Mouse (Mus musculus) liver, adult 2 months (tissue): ENCODE measurements at regions not wholly inside any gene's neighbourhood (a gene's known extent, or its start where the extent isn't known, plus 50 kb on each side); places are given as distances from the start of the nearest gene placed in this dataset.
A peak's percentile ranks its signal among the peaks of the same experiment; 100 is the strongest.
"Not testable (repeated sequence)": the region's sequence is repeated elsewhere in the genome, so short reads cannot be mapped to it uniquely, and the experiment has no call there.

ENCODE experiments used
- DNase-seq: peaks from one replicate; pipeline ENCODE4 v3.0.0-alpha.2; 2011; ENCODE audit warnings: low read depth, low spot score; ENCODE audit errors: extremely low read depth
- H3K27ac ChIP-seq: fragments of 200-500 bp; replicated peaks from 2 replicates; pipeline ENCODE4 v1.5.1; 2012; ENCODE audit warnings: low read depth, mild to moderate bottlenecking, control low read depth, inconsistent platforms, low read length; ENCODE audit not compliant: insufficient read depth
- H3K27me3 ChIP-seq: fragments of 200-500 bp; 2 replicates; pipeline ENCODE4 v1.6.1; 2012; ENCODE audit warnings: mild to moderate bottlenecking, moderate library complexity, low read length, inconsistent platforms; ENCODE audit not compliant: control insufficient read depth, insufficient read depth
- H3K36me3 ChIP-seq: fragments of 200-500 bp; 2 replicates; pipeline ENCODE4 v1.6.1; 2012; ENCODE audit warnings: low read length, inconsistent platforms; ENCODE audit not compliant: control insufficient read depth, insufficient read depth
- H3K4me1 ChIP-seq: fragments of 200-500 bp; 2 replicates; pipeline ENCODE4 v1.6.1; 2011; ENCODE audit warnings: low read length; ENCODE audit not compliant: control insufficient read depth, insufficient read depth
- H3K4me3 ChIP-seq: fragments of 200-500 bp; 2 replicates; pipeline ENCODE4 v1.5.1; 2011; ENCODE audit warnings: low read depth, mild to moderate bottlenecking, control low read depth, low read length, moderate library complexity; ENCODE audit not compliant: insufficient read depth
- H3K79me2 ChIP-seq: fragments of 200-500 bp; 2 replicates; pipeline ENCODE4 v1.6.1; 2012; ENCODE audit warnings: inconsistent platforms, mild to moderate bottlenecking, low read length, moderate library complexity; ENCODE audit not compliant: control insufficient read depth, insufficient read depth
- H3K9ac ChIP-seq: fragments of 200-500 bp; 2 replicates; pipeline ENCODE4 v1.6.1; 2012; ENCODE audit warnings: low read depth, mild to moderate bottlenecking, control low read depth, inconsistent platforms, low read length
- CTCF ChIP-seq: fragments of 200-500 bp; IDR thresholded peaks from 2 replicates; pipeline ENCODE4 v1.5.1; 2011; ENCODE audit warnings: low read depth, low read length, control low read depth
- POLR2A ChIP-seq: fragments of 200-500 bp; IDR thresholded peaks from 2 replicates; pipeline ENCODE4 v1.6.1; 2011; ENCODE audit warnings: low read length, control low read depth; ENCODE audit not compliant: insufficient read depth; ENCODE audit errors: extremely low read depth
- WGBS: fragments of 180-500 bp; shearing (Covaris S2); methylation state at CpG from one replicate; pipeline ENCODE4 v1.1.7; 2018; 5-methylcytosine and 5-hydroxymethylcytosine counted together

GRCm38 (mm10) chr3:69655001-69655400 lies 56.2 kb upstream of the B3galnt1 start:
- no peaks in the 10 kb centered on the region for H3K79me2 ChIP-seq
- no peak overlapping the region for H3K4me3 ChIP-seq
- no peak overlapping the region for H3K9ac ChIP-seq
- DNase-seq = peak; percentile 52
- H3K36me3 ChIP-seq = no peaks in the 10 kb centered on the region
- 14% methylated on average over 2 of the region's 2 CpGs for WGBS
- TF ChIP-seq CTCF (no peak), POLR2A (no peak)
- peaks cover 7% of the 10 kb centered on the region for H3K4me1 ChIP-seq
- H3K27me3 ChIP-seq = no peaks in the 10 kb centered on the region
- H3K27ac ChIP-seq = no peak overlapping the region; the same call in 1 of the 2 replicates

DNA sequence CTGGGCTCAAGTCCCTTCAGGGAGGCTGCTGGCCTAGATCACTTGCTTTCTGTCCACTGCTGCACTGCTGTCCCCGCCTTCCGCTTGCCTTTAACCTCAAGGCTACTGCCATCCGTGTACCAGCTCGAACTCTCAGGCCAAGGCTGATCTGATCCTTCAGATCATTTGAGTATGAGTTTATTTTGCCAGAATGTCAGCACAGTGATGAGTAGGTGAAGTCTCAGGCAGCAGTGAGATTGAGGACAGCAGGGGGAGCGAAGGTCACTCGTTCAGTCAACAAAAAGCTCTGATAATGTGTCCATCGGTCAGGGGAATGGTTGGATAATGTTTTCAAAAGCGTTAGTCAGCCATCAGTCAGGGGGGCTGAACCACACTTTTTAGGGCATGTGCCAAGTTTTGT lies 54.6 kb upstream of the B3galnt1 start:
- H3K79me2 ChIP-seq, H3K27ac ChIP-seq, H3K27me3 ChIP-seq, H3K4me1 ChIP-seq, H3K9ac ChIP-seq, H3K4me3 ChIP-seq, H3K36me3 ChIP-seq: not testable (repeated sequence)
- DNase-seq = peak; percentile 88
- 18% methylated on average over 8 of the region's 8 CpGs for WGBS

- peaks cover 3% of the 10 kb centered on the region for H3K4me1 ChIP-seq
- H3K36me3 ChIP-seq = no peaks in the 10 kb centered on the region
- H3K4me3 ChIP-seq = no peak overlapping the region
- H3K27me3 ChIP-seq = no peaks in the 10 kb centered on the region; the same call in 1 of the 2 replicates
- peak; percentile 95 for DNase-seq
- TF ChIP-seq POLR2A (no peak), CTCF (no peak)
- H3K27ac ChIP-seq = no peak overlapping the region
- H3K79me2 ChIP-seq = no peaks in the 10 kb centered on the region
- WGBS = 27% methylated on average over 4 of the region's 4 CpGs
- H3K9ac ChIP-seq = no peak overlapping the region
Measured at GRCm38 (mm10) chr3:69649561-69649960, 50.8 kb upstream of the B3galnt1 start.
